Mouse (Mus musculus): ENCODE data around the gene Tbc1d20.
A peak's percentile ranks its signal among the peaks of the same experiment; 100 is the strongest.

Gene Tbc1d20

DNA sequence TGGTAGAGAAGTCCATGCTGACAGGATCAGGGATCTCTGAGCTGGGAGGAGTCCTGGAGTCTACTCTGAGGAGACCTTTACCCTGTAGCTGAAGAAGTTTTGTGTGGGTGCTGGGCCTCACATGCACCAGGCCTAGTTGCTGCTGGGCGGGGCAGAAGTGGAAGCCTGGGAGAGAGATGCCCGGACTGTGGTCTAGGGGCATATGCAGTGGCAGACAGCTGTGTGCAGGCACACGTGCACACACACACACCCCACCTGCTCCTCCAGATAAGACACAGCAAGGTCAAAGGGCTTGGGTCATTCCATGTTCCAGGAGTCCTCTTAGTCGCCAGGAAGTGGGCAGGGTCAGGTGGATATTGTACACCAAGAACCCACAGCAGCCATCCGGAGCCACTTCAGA is 66.0 kb downstream of the Tbc1d20 start:
- DNase-seq (ENCODE audit: low spot score in 2 of 2), result no peak

DNA sequence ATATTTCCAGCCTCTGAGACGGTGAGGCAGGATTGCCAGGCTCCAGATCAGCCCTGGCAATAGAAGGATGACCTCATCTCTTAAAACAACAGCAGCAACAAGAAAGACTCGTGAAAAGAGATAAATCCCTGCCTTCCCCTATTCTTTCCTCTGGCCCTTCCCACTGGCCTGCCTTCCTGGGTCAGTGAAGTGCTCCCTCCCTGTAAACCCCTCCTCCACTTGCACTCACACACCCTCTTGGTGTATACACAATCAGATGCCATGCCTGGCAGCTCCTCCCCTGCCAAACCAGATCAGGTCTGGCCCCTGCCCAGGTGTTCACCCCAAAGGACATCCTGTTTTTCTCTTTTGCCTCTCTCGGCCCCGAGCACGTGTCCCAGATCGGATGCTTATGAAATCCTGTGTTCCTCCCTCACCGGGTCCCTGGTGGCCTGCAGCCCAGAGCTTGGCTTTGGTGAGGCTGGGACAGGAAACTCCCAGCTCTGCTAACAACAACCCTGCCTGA is 66.7 kb downstream of the Tbc1d20 start:
- DNase-seq (ENCODE audit: low spot score in 2 of 2), result peak; percentile 41 to 84

DNA sequence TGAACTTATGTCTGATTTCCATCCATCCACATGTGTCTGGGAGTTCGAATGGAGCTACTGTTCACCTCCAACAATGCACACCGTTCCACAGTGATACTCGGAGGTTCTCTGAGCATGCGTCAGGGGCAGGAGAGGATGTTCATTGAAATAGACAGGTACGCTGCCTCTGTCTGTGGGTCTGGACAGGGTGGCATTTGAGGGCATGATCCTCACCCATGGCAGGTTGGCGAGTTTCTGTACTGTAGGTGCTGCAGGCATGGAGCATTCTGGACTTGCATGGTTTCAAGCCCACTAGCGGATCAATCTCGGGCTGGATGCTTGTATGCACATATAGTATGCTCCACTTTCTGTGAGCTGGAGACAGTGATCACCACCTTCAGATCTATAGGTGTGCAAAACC is 67.6 kb downstream of the Tbc1d20 start:
- no peak for DNase-seq (ENCODE audit: low spot score in 2 of 2)
